Mouse (Mus musculus): ENCODE data around the gene Gpr156. TPM values are rescaled to one million over a fixed set of nuclear protein-coding genes. Genes with fewer than 3 reads are reported as not detected.

Gpr156 gene
- polyA plus RNA-seq, 1 experiment from 2014 or later, result 4.9 TPM

- no peak for ATAC-seq (ENCODE audit: low read depth)
- H3K9ac ChIP-seq (replicated peaks; ENCODE audit: low read depth, low read length), result no peak overlapping the region
- H3K27me3 ChIP-seq (ENCODE audit: control insufficient read depth, insufficient read depth, low read length), result no peaks in the 10 kb centered on the region
- 80% methylated on average over 5 of the region's 5 CpGs for WGBS
- no peak overlapping the region for H3K27ac ChIP-seq (ENCODE audit: low read depth, low read length)
- H3K36me3 ChIP-seq (ENCODE audit: control insufficient read depth, insufficient read depth, low read length), result no peaks in the 10 kb centered on the region
- no peak overlapping the region for H3K4me2 ChIP-seq (ENCODE audit: low read depth, low read length)
- no peaks in the 10 kb centered on the region for H3K4me1 ChIP-seq (ENCODE audit: control insufficient read depth, insufficient read depth, low read length)
- no peak overlapping the region for H3K4me3 ChIP-seq (ENCODE audit: low read depth, low read length)
- no peaks in the 10 kb centered on the region for H3K9me3 ChIP-seq (ENCODE audit: control insufficient read depth, low read length)
Measured at GRCm38 (mm10) chr16:38044551-38044950, 128.3 kb downstream of the Gpr156 start.

GRCm38 (mm10) chr16:38047781-38048558, 131.7 kb downstream of the Gpr156 start:
- no peak for ATAC-seq (ENCODE audit: low read depth)
- Histone ChIP-seq H3K9ac (replicated peaks; ENCODE audit: low read depth, low read length) (no peak overlapping the region), H3K9me3 (ENCODE audit: control insufficient read depth, low read length) (no peaks in the 10 kb centered on the region), H3K36me3 (ENCODE audit: control insufficient read depth, insufficient read depth, low read length) (no peaks in the 10 kb centered on the region), H3K4me3 (ENCODE audit: low read depth, low read length) (no peak overlapping the region), H3K4me1 (ENCODE audit: control insufficient read depth, insufficient read depth, low read length) (no peaks in the 10 kb centered on the region), H3K27me3 (ENCODE audit: control insufficient read depth, insufficient read depth, low read length) (no peaks in the 10 kb centered on the region), H3K4me2 (ENCODE audit: low read depth, low read length) (no peak overlapping the region), H3K27ac (ENCODE audit: low read depth, low read length) (no peak overlapping the region)
- WGBS, result 78% methylated on average over 23 of the region's 23 CpGs

Other genes with a start within 250 kb of the Gpr156 start
- gene Fstl1, start 139.6 kb upstream of the Gpr156 start, polyA plus RNA-seq (2014; fragmentation: Nextera tagmentation; extraction: Ambion mirVana), result 62.8 and 170 TPM in 2 replicates
- gene Gm36028, start 55.4 kb upstream of the Gpr156 start, polyA plus RNA-seq (2014; fragmentation: Nextera tagmentation; extraction: Ambion mirVana), result 0.37 TPM in 1 of 2 replicates, not detected in the other
- 57.5 and 59.0 TPM in 2 replicates for gene Lrrc58, start 48.1 kb upstream of the Gpr156 start, polyA plus RNA-seq (2014; fragmentation: Nextera tagmentation; extraction: Ambion mirVana)
- gene Gsk3b, start 172.5 kb downstream of the Gpr156 start, polyA plus RNA-seq (2014; fragmentation: Nextera tagmentation; extraction: Ambion mirVana), result 171 and 209 TPM in 2 replicates